Mouse (Mus musculus): Measurements from ENCODE around the gene Ccdc182.

DNA sequence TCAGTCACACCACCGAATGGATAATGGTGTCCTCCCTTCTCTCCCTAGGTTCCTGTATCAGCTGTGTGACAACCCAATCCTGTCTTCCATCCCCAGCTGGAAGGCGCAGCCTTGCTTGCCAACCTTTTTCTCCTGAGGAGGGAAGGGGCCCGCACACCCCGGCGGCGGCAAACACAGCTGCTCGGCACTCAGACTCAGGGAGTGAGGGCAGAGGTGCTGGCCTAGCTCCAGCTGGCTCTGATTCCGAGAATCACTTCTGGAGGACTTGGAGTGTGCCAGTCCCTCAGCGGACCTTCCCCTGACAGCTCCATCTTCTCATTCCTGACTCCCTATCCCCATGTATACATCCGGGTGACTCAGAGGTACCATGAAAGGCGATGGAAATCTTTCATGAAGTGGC lies 36.9 kb downstream of the Ccdc182 start:
- TF ChIP-seq POLR2A (IDR thresholded peaks at IDR 0.05; ENCODE audit: borderline replicate concordance, control insufficient read depth, low read depth, low read length): no peak
- TF ChIP-seq CTCF (IDR thresholded peaks at IDR 0.05; ENCODE audit: control insufficient read depth, insufficient read depth, low read length): no peak
